Mouse (Mus musculus) brain, embryonic 14.5 days (tissue): Measurements from ENCODE around the gene Gipc2. TPM values are rescaled to one million over a fixed set of nuclear protein-coding genes. Genes with fewer than 3 reads are reported as not detected.

ENCODE experiments used
- DNase-seq: peaks from one replicate; pipeline ENCODE4 v3.0.0-alpha.2; 2011; ENCODE audit warnings: low read depth
- CTCF ChIP-seq: fragments of 200-500 bp; IDR thresholded peaks from 2 replicates; pipeline ENCODE4 v1.5.1; 2012; ENCODE audit warnings: inconsistent platforms, mild to moderate bottlenecking, moderate library complexity, borderline replicate concordance; ENCODE audit not compliant: insufficient read depth, insufficient read length; ENCODE audit errors: extremely low read depth
- POLR2A ChIP-seq: fragments of 200-500 bp; IDR thresholded peaks from 2 replicates; pipeline ENCODE4 v1.6.1; 2012; ENCODE audit warnings: mild to moderate bottlenecking, inconsistent platforms, borderline replicate concordance; ENCODE audit not compliant: poor library complexity, insufficient read depth, insufficient read length, severe bottlenecking; ENCODE audit errors: extremely low read depth
- polyA plus RNA-seq: library from polyadenylated mRNA; depleted of rRNA; stranded (reverse); fragments of >200 nt; gene quantifications from 2 replicates; pipeline ENCODE4 v1.2.3, GENCODE M21; 2012; rRNA removed

Gene Gipc2
- 4.6 and 6.0 TPM in 2 replicates for polyA plus RNA-seq

GRCm38 (mm10) chr3:152166099-152166423, at the start of gene Gipc2:
Gene Gipc2 (minus strand): TSS chr3:152166230.
- no peak for DNase-seq
- TF ChIP-seq CTCF (no peak), POLR2A (no peak)

DNA sequence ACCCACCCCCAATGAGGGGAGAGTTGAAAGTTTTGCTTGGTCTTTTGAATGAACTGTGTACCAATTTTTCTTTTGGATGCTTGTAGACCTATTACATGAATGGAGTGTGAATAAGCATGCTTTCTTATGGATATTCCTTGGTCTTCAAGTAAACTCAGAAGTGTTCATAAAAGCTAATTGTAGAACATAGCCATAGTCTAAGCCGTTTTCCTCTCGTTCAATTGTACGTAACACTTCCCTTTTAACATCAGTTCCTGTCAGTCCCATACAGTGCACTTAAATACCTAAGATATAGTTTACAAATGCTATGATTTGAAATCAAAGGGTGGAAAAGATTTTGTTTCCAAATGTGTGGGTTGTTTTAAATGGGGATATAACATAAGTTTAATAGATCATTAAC, 47.4 kb upstream of the Gipc2 start:
- TF ChIP-seq CTCF (no peak), POLR2A (no peak)
- no peak for DNase-seq

DNA sequence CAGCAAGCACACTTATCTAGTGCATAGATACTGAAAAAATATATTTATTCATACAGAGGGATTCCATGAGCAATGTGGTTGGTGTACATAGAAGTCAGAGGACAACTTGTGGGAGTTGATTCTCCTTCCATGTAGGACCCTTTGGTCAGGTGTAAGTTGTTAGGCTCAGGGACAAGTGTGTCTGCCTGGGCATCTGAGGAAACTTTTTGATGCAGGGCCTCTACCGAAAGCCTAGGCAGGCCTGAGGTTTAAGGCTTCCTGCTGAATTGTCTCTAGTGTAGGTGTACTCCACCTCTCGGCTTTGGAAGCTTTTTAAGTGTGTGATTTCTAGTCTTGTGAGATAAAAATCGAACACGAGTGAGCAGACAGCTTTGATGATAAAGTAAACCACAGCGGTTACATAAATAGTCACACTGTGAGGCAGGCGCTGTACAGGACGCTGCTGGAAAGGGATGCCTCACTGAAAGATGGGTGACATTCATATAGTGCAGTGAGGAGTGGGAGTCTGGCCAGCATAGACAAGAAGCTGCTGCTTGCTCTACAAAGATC, 45.8 kb upstream of the Gipc2 start:
- DNase-seq, result peak; percentile 17
- TF ChIP-seq CTCF, result no peak
- no peak for TF ChIP-seq POLR2A

- DNase-seq, result peak; percentile 85
- TF ChIP-seq POLR2A, result peak; percentile 40; the same call in 1 of the 2 replicates
- no peak for TF ChIP-seq CTCF
Observed at GRCm38 (mm10) chr3:152210728-152211391, 44.8 kb upstream of the Gipc2 start.

DNA sequence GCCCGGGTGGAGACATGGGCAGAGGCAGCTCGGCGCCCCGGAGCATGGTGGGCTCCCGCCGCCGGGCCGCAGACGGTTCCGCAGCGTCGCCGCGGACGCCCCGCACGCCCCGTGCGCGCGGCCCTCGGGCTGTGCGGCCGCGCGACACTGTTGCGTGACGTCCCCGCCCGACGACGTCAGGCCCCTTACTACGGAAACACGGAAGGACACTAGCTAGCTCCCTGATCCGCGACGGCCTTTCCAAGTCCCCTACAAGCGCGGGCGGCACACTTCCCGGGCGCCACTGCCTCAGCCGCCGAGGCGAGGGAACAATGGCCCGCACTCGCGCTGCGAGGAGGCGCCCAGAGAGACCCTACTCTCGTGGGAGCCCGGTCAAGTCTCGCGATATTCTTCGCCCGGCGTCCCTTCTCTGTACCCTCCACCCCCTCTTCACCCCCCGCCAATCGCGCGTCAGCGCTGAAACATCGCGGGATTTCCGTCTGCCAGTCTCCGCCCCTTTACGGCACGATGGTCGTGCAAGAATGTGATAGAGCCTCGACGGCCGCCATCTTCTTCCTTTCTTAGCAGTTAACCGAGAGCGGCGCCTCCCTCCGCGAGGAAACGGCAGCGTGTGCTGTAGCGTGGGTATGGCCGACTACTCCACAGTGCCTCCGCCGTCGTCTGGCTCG, 44.1 kb upstream of the Gipc2 start, which contains the start of the genes Dnajb4 and Fubp1:
Gene Dnajb4 (minus strand): TSS at position 336 of the 668 bp plus-strand sequence.
Gene Fubp1 (plus strand): TSS at position 456 of the 668 bp plus-strand sequence.
- TF ChIP-seq CTCF (no peak), POLR2A (peak; percentile 95)
- peak; percentile 99 for DNase-seq

- DNase-seq, result peak; percentile 76
- TF ChIP-seq POLR2A (no peak), CTCF (no peak)
Observed at GRCm38 (mm10) chr3:152209177-152209966, 43.3 kb upstream of the Gipc2 start.

- no peak for DNase-seq
- no peak for TF ChIP-seq CTCF
- TF ChIP-seq POLR2A, result no peak
Observed at GRCm38 (mm10) chr3:152208096-152208885, 42.3 kb upstream of the Gipc2 start.

DNA sequence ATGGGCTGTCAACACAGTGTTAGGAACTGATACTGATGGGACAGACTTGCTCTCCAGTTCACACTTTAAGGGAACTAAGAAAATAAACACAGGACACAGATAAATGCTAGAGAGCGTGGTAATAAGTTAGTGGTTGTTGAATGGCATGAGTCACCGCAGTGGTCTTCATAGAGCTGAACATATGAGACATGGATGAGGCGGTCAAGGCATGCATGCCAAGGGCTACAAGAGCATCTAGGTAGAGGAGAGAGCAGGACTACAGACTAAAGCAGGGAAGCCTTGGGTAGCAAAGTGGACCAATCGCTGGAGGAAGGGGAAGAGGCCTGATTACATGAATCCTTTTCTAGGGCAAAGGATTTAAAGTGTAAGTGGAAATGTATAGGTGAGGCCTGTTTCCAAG, 41.1 kb upstream of the Gipc2 start:
- TF ChIP-seq POLR2A (no peak), CTCF (no peak)
- DNase-seq, result no peak

- no peak for DNase-seq
- TF ChIP-seq POLR2A (no peak), CTCF (no peak)
Observed at GRCm38 (mm10) chr3:152204577-152204976, 38.5 kb upstream of the Gipc2 start.

- no peak for DNase-seq
- no peak for TF ChIP-seq POLR2A
- no peak for TF ChIP-seq CTCF
Observed at GRCm38 (mm10) chr3:152203996-152204395, 38.0 kb upstream of the Gipc2 start.
